Mouse (Mus musculus): ENCODE data around the gene Tle6.

Tle6 gene

GRCm38 (mm10) chr10:81560719-81561459, 40.0 kb downstream of the Tle6 start:
- DNase-seq = peak; percentile 65 to 77

GRCm38 (mm10) chr10:81559627-81560539, 41.0 kb downstream of the Tle6 start:
- peak; percentile 81 to 84 for DNase-seq

- DNase-seq = peak; percentile 86 to 90
These were observed 41.7 kb downstream of the Tle6 start, which contains the start of gene Aes for GRCm38 (mm10) chr10:81559163-81559626. Gene Aes, plus strand, starts transcription at chr10:81559488.

- DNase-seq = no peak
These were observed 43.4 kb downstream of the Tle6 start for GRCm38 (mm10) chr10:81557491-81557890.

GRCm38 (mm10) chr10:81556282-81556681, 44.6 kb downstream of the Tle6 start:
- no peak for DNase-seq

- no peak for DNase-seq
These were observed 46.8 kb downstream of the Tle6 start for GRCm38 (mm10) chr10:81553807-81554755.

GRCm38 (mm10) chr10:81553232-81553631, 47.6 kb downstream of the Tle6 start:
- DNase-seq = peak in 1 of 2 experiments; percentile 39

GRCm38 (mm10) chr10:81551597-81552102, 49.2 kb downstream of the Tle6 start:
- DNase-seq = peak; percentile 90 to 94

GRCm38 (mm10) chr10:81550257-81550656, 50.6 kb downstream of the Tle6 start:
- peak; percentile 70 to 78 for DNase-seq

GRCm38 (mm10) chr10:81548944-81549343, 51.9 kb downstream of the Tle6 start:
- no peak for DNase-seq

GRCm38 (mm10) chr10:81546788-81547571, 53.9 kb downstream of the Tle6 start:
- DNase-seq = no peak

- DNase-seq = no peak
These were observed 54.5 kb downstream of the Tle6 start for GRCm38 (mm10) chr10:81546332-81546731.

- peak; percentile 100 for DNase-seq
These were observed 55.6 kb downstream of the Tle6 start, which contains the start of gene Gna11 for GRCm38 (mm10) chr10:81545161-81545747. Gene Gna11, minus strand, starts transcription at chr10:81545190.

- no peak for DNase-seq
These were observed 56.3 kb downstream of the Tle6 start for GRCm38 (mm10) chr10:81544296-81545160.

- no peak for DNase-seq
These were observed 57.2 kb downstream of the Tle6 start for GRCm38 (mm10) chr10:81543633-81544032.

GRCm38 (mm10) chr10:81542727-81543460, 58.0 kb downstream of the Tle6 start:
- no peak for DNase-seq

GRCm38 (mm10) chr10:81541803-81542202, 59.1 kb downstream of the Tle6 start:
- peak; percentile 66 to 81 for DNase-seq

GRCm38 (mm10) chr10:81541363-81541762, 59.5 kb downstream of the Tle6 start:
- DNase-seq = no peak

All from lung, postnatal 4 days (tissue).